Mouse (Mus musculus) myocyte (in vitro differentiated cells): ENCODE data around the gene Srsf7.

Source experiments
- E2F4 ChIP-seq: IDR thresholded peaks from one replicate; pipeline ENCODE4 v1.6.1; 2011; ENCODE audit warnings: mild to moderate bottlenecking, control low read depth, moderate library complexity; ENCODE audit not compliant: insufficient read depth
- MYOD1 ChIP-seq, 3 experiments: IDR thresholded peaks; one replicate each; pipeline ENCODE4 v1.6.1; 2011; ENCODE audit warnings: control low read depth in 2 of 3, low read depth in 2 of 3, mild to moderate bottlenecking in 2 of 3, moderate library complexity in 1 of 3; ENCODE audit not compliant: insufficient read length in 2 of 3, control insufficient read depth in 1 of 3
- POLR2A ChIP-seq: IDR thresholded peaks from one replicate; pipeline ENCODE4 v1.6.1; 2011; ENCODE audit warnings: low read depth, mild to moderate bottlenecking, control low read depth, moderate library complexity; ENCODE audit not compliant: insufficient read length
- POLR2AphosphoS2 ChIP-seq: IDR thresholded peaks from one replicate; pipeline ENCODE4 v1.6.1; 2011; ENCODE audit warnings: low read depth, control low read depth; ENCODE audit not compliant: insufficient read length
- USF1 ChIP-seq: IDR thresholded peaks from one replicate; pipeline ENCODE4 v1.6.1; 2011; ENCODE audit warnings: low read depth, mild to moderate bottlenecking, control low read depth, moderate library complexity

- TF ChIP-seq USF1 = no peak
- no peak for TF ChIP-seq POLR2A
- TF ChIP-seq MYOD1 (IDR thresholded peaks at IDR 0.05; ENCODE audit: control insufficient read depth in 1 of 3, insufficient read length in 2 of 3, low read depth in 2 of 3) = no peak
- no peak for TF ChIP-seq E2F4
- TF ChIP-seq POLR2AphosphoS2 = no peak
These were observed 821 bp downstream of the Srsf7 start for GRCm38 (mm10) chr17:80206301-80206670.
